Mouse (Mus musculus) megakaryocyte, embryonic 14.5 days (primary cell): ENCODE data around the gene Sp6. TPM values are rescaled to one million over a fixed set of nuclear protein-coding genes. Genes with fewer than 3 reads are reported as not detected.

Experiments
- H3K27me3 ChIP-seq: replicated peaks from 2 replicates; pipeline ENCODE3; 2012; ENCODE audit warnings: inconsistent platforms
- H3K36me3 ChIP-seq: replicated peaks from 2 replicates; pipeline ENCODE3; 2012; ENCODE audit warnings: low read length, inconsistent platforms, mixed read lengths
- H3K4me1 ChIP-seq: 2 replicates; pipeline ENCODE4 v1.6.1; 2012; ENCODE audit warnings: inconsistent platforms
- H3K4me3 ChIP-seq: replicated peaks from 2 replicates; pipeline ENCODE3; 2012; ENCODE audit warnings: moderate library complexity, mild to moderate bottlenecking, inconsistent platforms
- H3K9me3 ChIP-seq: 2 replicates; pipeline ENCODE4 v1.6.1; 2012; ENCODE audit warnings: inconsistent platforms
- FLI1 ChIP-seq: IDR thresholded peaks from 2 replicates; pipeline ENCODE4 v1.6.1; 2012; ENCODE audit warnings: low read length, inconsistent platforms, mixed read lengths
- GATA1 ChIP-seq: IDR thresholded peaks from 3 replicates; pipeline ENCODE4 v1.6.1; 2012; ENCODE audit warnings: mixed read lengths, low read length, inconsistent platforms, borderline replicate concordance
- polyA plus RNA-seq: library from polyadenylated mRNA; stranded (reverse); fragments of >175 nt; gene quantifications from 2 replicates; pipeline ENCODE4 v1.2.3, GENCODE M21; 2012; ENCODE audit warnings: low replicate concordance; ENCODE audit not compliant: insufficient read depth

Sp6 gene
- polyA plus RNA-seq, 1 experiment, result 0.77 TPM

- Histone ChIP-seq H3K4me1 (peaks cover 83% of the 10 kb centered on the region), H3K27me3 (peaks cover 57% of the 10 kb centered on the region)
Measured at GRCm38 (mm10) chr11:96996773-96997379, 16.3 kb upstream of the Sp6 start.

DNA sequence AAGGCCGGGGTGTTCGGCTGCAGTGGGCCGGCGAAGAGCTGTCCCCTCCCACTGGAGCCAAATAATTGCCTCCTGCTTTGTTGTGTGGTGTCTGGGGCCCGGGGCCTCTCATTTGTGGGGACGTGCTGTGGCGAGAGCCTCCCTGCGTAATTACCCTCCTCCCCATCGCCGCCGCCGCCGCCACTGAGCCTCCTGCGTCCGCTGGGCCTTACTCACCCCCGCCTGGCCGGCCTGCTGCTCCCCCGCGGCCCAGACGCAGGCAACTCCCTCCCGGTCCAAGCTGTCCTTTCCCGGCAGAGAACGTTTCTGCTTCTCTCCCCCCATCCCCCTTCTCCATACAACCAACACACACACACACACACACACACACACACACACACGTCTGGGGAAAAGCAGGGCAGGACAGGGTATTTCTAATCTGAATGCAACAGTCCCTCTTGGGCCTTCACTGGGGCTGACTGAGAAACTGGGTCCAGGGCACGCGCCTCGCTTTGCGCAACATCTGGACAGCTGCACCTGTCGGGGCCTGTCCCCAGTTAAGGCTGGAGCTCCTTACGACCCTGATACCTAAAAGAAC, 15.7 kb upstream of the Sp6 start:
- no peaks in the 10 kb centered on the region for H3K36me3 ChIP-seq
- H3K9me3 ChIP-seq, result no peaks in the 10 kb centered on the region
- no peak for TF ChIP-seq FLI1
- TF ChIP-seq GATA1, result no peak
- no peak overlapping the region for H3K4me3 ChIP-seq
- H3K27me3 ChIP-seq, result peaks cover 62% of the 10 kb centered on the region
- H3K4me1 ChIP-seq, result peaks cover 77% of the 10 kb centered on the region

More at GRCm38 (mm10) chr11:96996773-96997379, 16.3 kb upstream of the Sp6 start:
- no peak for TF ChIP-seq FLI1
- no peak for TF ChIP-seq GATA1
- H3K9me3 ChIP-seq, result no peaks in the 10 kb centered on the region
- no peaks in the 10 kb centered on the region for H3K36me3 ChIP-seq
- no peak overlapping the region for H3K4me3 ChIP-seq

DNA sequence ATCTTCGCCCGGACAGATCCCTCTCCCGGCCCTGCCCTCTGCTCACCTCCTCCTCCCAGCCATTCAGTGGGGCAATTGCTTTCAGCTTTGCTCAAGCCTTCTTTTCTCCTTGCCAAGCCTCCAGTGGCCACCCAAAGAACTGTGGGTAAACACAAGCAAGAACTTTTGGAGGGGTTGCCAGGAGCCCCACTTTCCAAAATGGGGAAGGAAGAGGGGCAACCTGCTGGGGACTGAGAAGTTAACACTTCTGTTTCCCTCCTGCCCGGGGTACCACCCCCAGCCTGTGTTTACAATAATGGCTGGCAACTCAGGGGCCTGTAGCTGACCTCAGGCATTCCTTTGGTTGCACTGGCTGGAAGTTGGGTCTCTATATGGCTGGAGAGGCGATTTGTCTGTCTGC, 10.0 kb upstream of the Sp6 start:
- H3K27me3 ChIP-seq, result peaks cover 73% of the 10 kb centered on the region
- peaks cover 45% of the 10 kb centered on the region for H3K4me1 ChIP-seq
- no peaks in the 10 kb centered on the region for H3K9me3 ChIP-seq
- H3K36me3 ChIP-seq, result no peaks in the 10 kb centered on the region
- no peak overlapping the region for H3K4me3 ChIP-seq
- TF ChIP-seq FLI1, result no peak
- TF ChIP-seq GATA1, result no peak

- TF ChIP-seq GATA1 (no peak), FLI1 (no peak)
- Histone ChIP-seq H3K4me3 (no peak overlapping the region), H3K4me1 (peaks cover 42% of the 10 kb centered on the region), H3K9me3 (no peaks in the 10 kb centered on the region), H3K36me3 (no peaks in the 10 kb centered on the region), H3K27me3 (peaks cover 85% of the 10 kb centered on the region)
Measured at GRCm38 (mm10) chr11:97007093-97007794, 6.0 kb upstream of the Sp6 start.

DNA sequence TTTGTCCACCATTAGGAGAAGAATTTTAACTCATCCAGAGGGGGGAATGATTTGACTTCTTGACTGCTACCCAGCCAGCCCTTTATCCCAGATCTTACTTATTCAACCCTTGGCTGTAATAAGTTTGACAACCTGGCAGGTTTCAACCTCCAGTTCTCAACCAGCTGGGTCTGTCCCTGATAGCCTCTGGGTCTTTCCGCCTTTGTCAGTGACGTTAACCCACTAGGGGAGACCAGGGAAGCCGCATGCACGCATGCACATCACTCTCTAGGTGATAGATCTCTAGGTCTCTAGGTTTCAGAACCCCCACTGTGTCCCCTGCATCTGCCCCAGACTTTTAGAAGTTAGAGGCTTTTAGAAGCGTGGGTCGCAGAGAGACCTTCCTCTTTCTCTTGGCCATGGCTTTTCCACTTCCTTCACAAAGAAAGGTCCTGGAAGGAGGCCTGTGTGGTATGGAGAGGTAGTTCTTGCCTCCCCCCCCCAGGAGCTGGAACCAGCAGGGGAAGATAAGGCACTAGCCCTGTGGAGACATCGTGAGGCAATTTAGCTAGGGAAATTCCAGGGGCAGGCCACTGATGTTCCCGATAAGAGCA, 3.9 kb upstream of the Sp6 start:
- Histone ChIP-seq H3K4me1 (peaks cover 46% of the 10 kb centered on the region), H3K27me3 (peaks cover 84% of the 10 kb centered on the region), H3K9me3 (no peaks in the 10 kb centered on the region), H3K4me3 (no peak overlapping the region), H3K36me3 (no peaks in the 10 kb centered on the region)
- TF ChIP-seq GATA1, result no peak
- no peak for TF ChIP-seq FLI1

DNA sequence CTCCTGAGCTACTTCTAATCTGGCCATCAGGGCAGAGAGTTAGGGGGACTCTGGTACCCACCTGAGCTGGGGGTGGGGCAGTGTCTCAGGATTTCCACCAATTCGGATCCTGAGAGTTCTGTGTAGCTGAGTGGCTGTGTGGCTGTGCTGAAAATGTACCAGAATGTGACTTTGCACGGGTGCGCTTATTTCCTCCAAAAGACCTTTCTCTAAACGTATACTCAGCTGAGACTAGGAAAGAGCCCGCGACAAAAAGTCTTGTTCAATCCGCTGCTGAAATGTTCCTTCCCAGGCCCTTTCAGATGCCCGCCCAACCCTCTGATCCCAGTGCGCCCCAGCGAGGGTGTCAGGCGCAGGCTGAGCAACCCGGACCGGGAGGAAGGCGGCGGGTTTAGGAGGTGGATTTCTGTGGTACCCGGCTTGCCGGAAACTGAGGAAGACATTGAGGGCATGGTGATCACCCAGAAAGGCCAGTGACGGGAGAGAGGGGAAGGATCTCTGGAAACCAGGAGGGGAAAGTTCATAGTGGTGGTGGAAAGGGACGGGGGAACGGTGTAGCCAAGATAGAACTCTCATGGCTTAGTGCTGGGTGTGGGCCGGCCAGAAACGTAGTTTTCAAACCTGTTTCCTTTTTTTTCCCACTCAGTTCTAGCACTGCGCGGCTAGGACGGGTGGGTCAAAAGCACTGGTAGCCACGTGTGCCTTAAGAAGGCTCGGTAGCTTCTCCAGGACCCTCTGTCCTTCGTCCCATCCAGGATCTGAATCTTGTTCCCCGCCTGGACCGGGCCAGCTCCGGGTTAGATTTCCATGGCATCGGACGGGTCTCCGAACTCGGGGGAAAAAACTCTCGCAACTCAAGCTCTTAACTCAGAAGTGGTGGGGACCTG, 4.7 kb downstream of the Sp6 start:
- Histone ChIP-seq H3K4me3 (peak overlapping the region; percentile 85), H3K36me3 (no peaks in the 10 kb centered on the region), H3K9me3 (no peaks in the 10 kb centered on the region), H3K27me3 (peaks cover 90% of the 10 kb centered on the region), H3K4me1 (peaks cover 56% of the 10 kb centered on the region)
- TF ChIP-seq GATA1 (no peak), FLI1 (no peak)

GRCm38 (mm10) chr11:97018583-97019344, 5.6 kb downstream of the Sp6 start:
- Histone ChIP-seq H3K27me3 (peaks cover 91% of the 10 kb centered on the region), H3K36me3 (no peaks in the 10 kb centered on the region), H3K4me1 (peaks cover 50% of the 10 kb centered on the region), H3K9me3 (no peaks in the 10 kb centered on the region), H3K4me3 (peak overlapping the region; percentile 85)
- no peak for TF ChIP-seq FLI1
- no peak for TF ChIP-seq GATA1

DNA sequence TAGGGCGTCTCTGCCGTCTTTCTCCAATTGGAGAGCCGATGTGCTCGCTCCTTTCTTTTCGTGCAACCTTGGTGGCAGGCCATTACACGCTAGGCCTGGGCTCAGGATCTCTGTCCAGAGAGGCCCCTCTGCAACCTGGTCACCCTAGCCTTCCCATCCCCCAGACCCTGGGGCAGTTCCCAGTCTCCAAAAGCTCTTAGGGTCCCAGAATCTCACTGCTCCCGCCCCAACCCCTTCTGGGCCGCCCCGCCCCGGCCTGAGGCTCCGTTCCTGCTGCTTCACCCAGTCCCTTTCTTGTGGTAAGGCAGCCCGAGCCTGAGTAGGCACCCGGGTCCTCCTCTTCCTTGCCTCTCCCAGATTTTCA, 6.1 kb downstream of the Sp6 start:
- Histone ChIP-seq H3K9me3 (no peaks in the 10 kb centered on the region), H3K27me3 (peaks cover 91% of the 10 kb centered on the region), H3K4me1 (peaks cover 50% of the 10 kb centered on the region), H3K36me3 (no peaks in the 10 kb centered on the region), H3K4me3 (peak overlapping the region; percentile 85)
- TF ChIP-seq GATA1 (no peak), FLI1 (no peak)
